Mouse (Mus musculus) forebrain, embryonic 15.5 days (tissue): Measurements from ENCODE around the gene C130032M10Rik. TPM values are rescaled to one million over a fixed set of nuclear protein-coding genes. Genes with fewer than 3 reads are reported as not detected.

ENCODE experiments used
- ATAC-seq: fragments of 200-750 bp; cut with Nextera tagmentation; replicated peaks from 2 replicates; pipeline ENCODE4 v1.8.0; 2017; ENCODE audit warnings: mild to moderate bottlenecking, moderate TSS enrichment, moderate library complexity
- H3K27ac ChIP-seq: fragments of 300-500 bp; sonication (generic); replicated peaks from 2 replicates; pipeline ENCODE4 v1.5.1; 2015; ENCODE audit warnings: mild to moderate bottlenecking, inconsistent platforms
- H3K27me3 ChIP-seq: fragments of 300-500 bp; sonication (generic); 2 replicates; pipeline ENCODE4 v1.6.1; 2015; ENCODE audit warnings: inconsistent platforms
- H3K36me3 ChIP-seq: fragments of 300-500 bp; sonication (generic); 2 replicates; pipeline ENCODE4 v1.6.1; 2015; ENCODE audit warnings: mild to moderate bottlenecking, inconsistent platforms
- H3K4me1 ChIP-seq: fragments of 300-500 bp; sonication (generic); 2 replicates; pipeline ENCODE4 v1.6.1; 2015; ENCODE audit warnings: inconsistent platforms
- H3K4me2 ChIP-seq: fragments of 300-500 bp; sonication (generic); replicated peaks from 2 replicates; pipeline ENCODE4 v1.6.1; 2015; ENCODE audit warnings: mild to moderate bottlenecking, inconsistent platforms
- H3K4me3 ChIP-seq: fragments of 300-500 bp; sonication (generic); 2 replicates; pipeline ENCODE4 v1.5.1; 2015; ENCODE audit warnings: mild to moderate bottlenecking, inconsistent platforms
- H3K9ac ChIP-seq: fragments of 300-500 bp; sonication (generic); replicated peaks from 2 replicates; pipeline ENCODE4 v1.6.1; 2015; ENCODE audit warnings: mild to moderate bottlenecking, inconsistent platforms
- H3K9me3 ChIP-seq: fragments of 300-500 bp; sonication (generic); 2 replicates; pipeline ENCODE4 v1.6.1; 2016; ENCODE audit warnings: inconsistent platforms
- WGBS: fragments of 180-500 bp; shearing (Covaris S2); methylation state at CpG from one replicate; pipeline ENCODE4 v1.1.7; 2015; ENCODE audit warnings: mixed read lengths; 5-methylcytosine and 5-hydroxymethylcytosine counted together
- polyA plus RNA-seq: library from polyadenylated mRNA; unstranded; fragments of >200 nt; fragmentation: Nextera tagmentation; extraction: Ambion mirVana; gene quantifications from 2 replicates; pipeline ENCODE4 v1.2.1, GENCODE M21; 2015

The C130032M10Rik gene
- polyA plus RNA-seq, 1 experiment from 2014 or later = not detected

- no peak for ATAC-seq
- H3K27me3 ChIP-seq = no peaks in the 10 kb centered on the region
These were observed 15.5 kb upstream of the C130032M10Rik start for GRCm38 (mm10) chr9:114499783-114500515.

GRCm38 (mm10) chr9:114501111-114501510 lies 14.4 kb upstream of the C130032M10Rik start:
- Histone ChIP-seq H3K4me2 (no peak overlapping the region), H3K4me1 (no peaks in the 10 kb centered on the region), H3K27ac (no peak overlapping the region), H3K9me3 (no peaks in the 10 kb centered on the region), H3K36me3 (no peaks in the 10 kb centered on the region), H3K9ac (no peak overlapping the region), H3K4me3 (no peak overlapping the region), H3K27me3 (no peaks in the 10 kb centered on the region)
- WGBS = 97% methylated on average over 7 of the region's 7 CpGs
- ATAC-seq = no peak

More at GRCm38 (mm10) chr9:114499783-114500515, 15.5 kb upstream of the C130032M10Rik start:
- Histone ChIP-seq H3K4me1 (no peaks in the 10 kb centered on the region), H3K9ac (no peak overlapping the region), H3K36me3 (no peaks in the 10 kb centered on the region), H3K4me2 (no peak overlapping the region), H3K9me3 (no peaks in the 10 kb centered on the region), H3K27ac (no peak overlapping the region), H3K4me3 (no peak overlapping the region)
- WGBS = 26% methylated on average over 15 of the region's 15 CpGs

GRCm38 (mm10) chr9:114501913-114502312 lies 13.6 kb upstream of the C130032M10Rik start:
- 97% methylated on average over 11 of the region's 11 CpGs for WGBS
- no peaks in the 10 kb centered on the region for H3K36me3 ChIP-seq
- no peak overlapping the region for H3K27ac ChIP-seq
- H3K4me1 ChIP-seq = no peaks in the 10 kb centered on the region
- no peak overlapping the region for H3K4me3 ChIP-seq
- no peak overlapping the region for H3K4me2 ChIP-seq
- H3K9ac ChIP-seq = no peak overlapping the region
- no peaks in the 10 kb centered on the region for H3K27me3 ChIP-seq
- no peak for ATAC-seq
- H3K9me3 ChIP-seq = no peaks in the 10 kb centered on the region

GRCm38 (mm10) chr9:114502711-114503427 lies 12.6 kb upstream of the C130032M10Rik start:
- Histone ChIP-seq H3K4me2 (no peak overlapping the region), H3K36me3 (no peaks in the 10 kb centered on the region), H3K4me3 (no peak overlapping the region), H3K9me3 (no peaks in the 10 kb centered on the region), H3K4me1 (no peaks in the 10 kb centered on the region), H3K27me3 (no peaks in the 10 kb centered on the region), H3K27ac (no peak overlapping the region), H3K9ac (no peak overlapping the region)
- no peak for ATAC-seq
- WGBS = 79% methylated on average over 15 of the region's 15 CpGs

GRCm38 (mm10) chr9:114504816-114505215 lies 10.7 kb upstream of the C130032M10Rik start, which contains the start of gene Ccr4:
Gene Ccr4, minus strand, starts transcription at chr9:114504916.
- H3K9me3 ChIP-seq = no peaks in the 10 kb centered on the region
- H3K36me3 ChIP-seq = no peaks in the 10 kb centered on the region
- no peak within 1 kb of the TSS for H3K4me2 ChIP-seq
- no peaks in the 10 kb centered on the region for H3K27me3 ChIP-seq
- H3K27ac ChIP-seq = no peak within 1 kb of the TSS
- 88% methylated on average over 9 of the region's 9 CpGs for WGBS
- no peak within 1 kb of the TSS for H3K9ac ChIP-seq
- ATAC-seq = no peak
- no peaks in the 10 kb centered on the region for H3K4me1 ChIP-seq
- no peak within 1 kb of the TSS for H3K4me3 ChIP-seq

GRCm38 (mm10) chr9:114506564-114506963 lies 8.9 kb upstream of the C130032M10Rik start:
- H3K9ac ChIP-seq = no peak overlapping the region
- no peak overlapping the region for H3K4me2 ChIP-seq
- no peaks in the 10 kb centered on the region for H3K36me3 ChIP-seq
- ATAC-seq = no peak
- H3K9me3 ChIP-seq = no peaks in the 10 kb centered on the region
- H3K4me1 ChIP-seq = no peaks in the 10 kb centered on the region
- 89% methylated on average over 4 of the region's 4 CpGs for WGBS
- no peak overlapping the region for H3K4me3 ChIP-seq
- no peak overlapping the region for H3K27ac ChIP-seq
- H3K27me3 ChIP-seq = no peaks in the 10 kb centered on the region

- no peak overlapping the region for H3K4me3 ChIP-seq
- 87% methylated on average over 9 of the region's 9 CpGs for WGBS
- ATAC-seq = no peak
These were observed 8.1 kb upstream of the C130032M10Rik start for GRCm38 (mm10) chr9:114507421-114507820.

GRCm38 (mm10) chr9:114509785-114510184 lies 5.7 kb upstream of the C130032M10Rik start:
- Histone ChIP-seq H3K9ac (no peak overlapping the region), H3K4me2 (no peak overlapping the region), H3K36me3 (no peaks in the 10 kb centered on the region)

More at GRCm38 (mm10) chr9:114507421-114507820, 8.1 kb upstream of the C130032M10Rik start:
- no peak overlapping the region for H3K27ac ChIP-seq
- H3K4me2 ChIP-seq = no peak overlapping the region
- no peaks in the 10 kb centered on the region for H3K27me3 ChIP-seq
- no peaks in the 10 kb centered on the region for H3K4me1 ChIP-seq
- H3K9ac ChIP-seq = no peak overlapping the region
- H3K36me3 ChIP-seq = no peaks in the 10 kb centered on the region
- 0 out of 2 replicates have a peak, but pooled peaks cover under 1% of the 10 kb centered on the region for H3K9me3 ChIP-seq

GRCm38 (mm10) chr9:114512831-114513230 lies 2.7 kb upstream of the C130032M10Rik start:
- H3K36me3 ChIP-seq = no peaks in the 10 kb centered on the region
- H3K27ac ChIP-seq = no peak overlapping the region
- 98% methylated on average over 21 of the region's 21 CpGs for WGBS
- peaks cover 10% of the 10 kb centered on the region; the same call in 1 of the 2 replicates for H3K9me3 ChIP-seq
- H3K4me2 ChIP-seq = no peak overlapping the region
- no peak overlapping the region for H3K4me3 ChIP-seq
- H3K4me1 ChIP-seq = no peaks in the 10 kb centered on the region
- no peak overlapping the region for H3K9ac ChIP-seq
- H3K27me3 ChIP-seq = no peaks in the 10 kb centered on the region
- ATAC-seq = no peak

More at GRCm38 (mm10) chr9:114509785-114510184, 5.7 kb upstream of the C130032M10Rik start:
- no peaks in the 10 kb centered on the region for H3K4me1 ChIP-seq
- no peak overlapping the region for H3K4me3 ChIP-seq
- 92% methylated on average over 9 of the region's 9 CpGs for WGBS
- no peak for ATAC-seq
- peaks cover 10% of the 10 kb centered on the region; the same call in 1 of the 2 replicates for H3K9me3 ChIP-seq
- H3K27me3 ChIP-seq = no peaks in the 10 kb centered on the region
- no peak overlapping the region for H3K27ac ChIP-seq

- H3K9ac ChIP-seq = no peak overlapping the region
- 79% methylated on average over 13 of the region's 13 CpGs for WGBS
- H3K9me3 ChIP-seq = peaks cover 4% of the 10 kb centered on the region; the same call in 1 of the 2 replicates
- no peaks in the 10 kb centered on the region for H3K27me3 ChIP-seq
- H3K4me2 ChIP-seq = no peak overlapping the region
- no peak overlapping the region for H3K27ac ChIP-seq
- H3K36me3 ChIP-seq = no peaks in the 10 kb centered on the region
- no peak for ATAC-seq
- H3K4me3 ChIP-seq = no peak overlapping the region
- H3K4me1 ChIP-seq = no peaks in the 10 kb centered on the region
These were observed 2.5 kb downstream of the C130032M10Rik start for GRCm38 (mm10) chr9:114517924-114518497.

GRCm38 (mm10) chr9:114518812-114519477 lies 3.4 kb downstream of the C130032M10Rik start:
- Histone ChIP-seq H3K9me3 (no peaks in the 10 kb centered on the region), H3K9ac (no peak overlapping the region), H3K4me3 (no peak overlapping the region), H3K36me3 (no peaks in the 10 kb centered on the region), H3K4me2 (no peak overlapping the region), H3K4me1 (no peaks in the 10 kb centered on the region), H3K27ac (no peak overlapping the region), H3K27me3 (no peaks in the 10 kb centered on the region)
- WGBS = 71% methylated on average over 9 of the region's 9 CpGs
- ATAC-seq = no peak
